Mouse (Mus musculus) C2C12 (cell line): ENCODE measurements around the gene Nlrp6. TPM values are rescaled to one million over a fixed set of nuclear protein-coding genes. Genes with fewer than 3 reads are reported as not detected.
"Not testable (repeated sequence)": the region's sequence is repeated elsewhere in the genome, so short reads cannot be mapped to it uniquely, and the experiment has no call there.

Experiments
- H3K27me3 ChIP-seq: one replicate; pipeline ENCODE4 v1.6.1; 2011; ENCODE audit not compliant: control insufficient read depth, insufficient read depth, insufficient read length
- H3K36me3 ChIP-seq: one replicate; pipeline ENCODE4 v1.6.1; 2011; ENCODE audit not compliant: control insufficient read depth, insufficient read depth
- H3K4me3 ChIP-seq: one replicate; pipeline ENCODE4 v1.5.1; 2011; ENCODE audit warnings: mild to moderate bottlenecking, control low read depth; ENCODE audit not compliant: poor library complexity, insufficient read depth, severe bottlenecking
- H3K79me2 ChIP-seq: one replicate; pipeline ENCODE4 v1.6.1; 2011; ENCODE audit not compliant: control insufficient read depth, insufficient read depth
- H3K79me3 ChIP-seq: one replicate; pipeline ENCODE4 v1.6.1; 2011; ENCODE audit warnings: low read depth, control low read depth
- H3ac ChIP-seq: one replicate; pipeline ENCODE3; 2011; ENCODE audit warnings: low read depth; ENCODE audit not compliant: control insufficient read depth, insufficient read length
- CEBPB ChIP-seq: IDR thresholded peaks from one replicate; pipeline ENCODE4 v1.6.1; 2011; ENCODE audit warnings: low read depth, mild to moderate bottlenecking, control low read depth, moderate library complexity
- CTCF ChIP-seq: IDR thresholded peaks from one replicate; pipeline ENCODE4 v1.5.1; 2011; ENCODE audit not compliant: control insufficient read depth, insufficient read depth, insufficient read length
- FOSL1 ChIP-seq: IDR thresholded peaks from one replicate; pipeline ENCODE4 v1.8.0; 2011; ENCODE audit warnings: mild to moderate bottlenecking, low read length; ENCODE audit not compliant: poor library complexity, insufficient read depth, severe bottlenecking
- MAX ChIP-seq: IDR thresholded peaks from one replicate; pipeline ENCODE4 v1.6.1; 2011; ENCODE audit warnings: mild to moderate bottlenecking, control low read depth
- MYOD1 ChIP-seq: IDR thresholded peaks from one replicate; pipeline ENCODE4 v1.6.1; 2011; ENCODE audit warnings: low read depth; ENCODE audit not compliant: control insufficient read depth, insufficient read length
- MYOG ChIP-seq: IDR thresholded peaks from one replicate; pipeline ENCODE4 v1.6.1; 2011; ENCODE audit not compliant: control insufficient read depth, insufficient read length; ENCODE audit errors: extremely low read depth
- USF1 ChIP-seq: IDR thresholded peaks from one replicate; pipeline ENCODE4 v1.6.1; 2011; ENCODE audit warnings: low read depth, mild to moderate bottlenecking, control low read depth, moderate library complexity
- polyA plus RNA-seq: library from polyadenylated mRNA; unstranded; fragments of >200 nt; fragmentation: generic; extraction: Trizol; gene quantifications from one replicate; pipeline ENCODE4 v1.2.1, GENCODE M21; 2012; ENCODE audit warnings: missing spikeins

Gene Nlrp6
- polyA plus RNA-seq, 1 experiment, result 0.01 TPM

- TF ChIP-seq MYOD1 (no peak), MYOG (no peak), FOSL1 (no peak), MAX (no peak), USF1 (no peak), CTCF (no peak), CEBPB (no peak)
- H3ac ChIP-seq, result no peak overlapping the region
- peaks cover 11% of the 10 kb centered on the region for H3K79me2 ChIP-seq
- no peaks in the 10 kb centered on the region for H3K27me3 ChIP-seq
- no peak overlapping the region for H3K4me3 ChIP-seq
- no peaks in the 10 kb centered on the region for H3K36me3 ChIP-seq
- peaks cover 2% of the 10 kb centered on the region for H3K79me3 ChIP-seq
Measured at GRCm38 (mm10) chr7:140971479-140972171, 50.9 kb downstream of the Nlrp6 start.

- TF ChIP-seq MYOD1 (peak; percentile 47), USF1 (no peak)
- H3K79me3 ChIP-seq, result peaks cover 2% of the 10 kb centered on the region
- no peaks in the 10 kb centered on the region for H3K36me3 ChIP-seq
- H3K79me2 ChIP-seq, result peaks cover 11% of the 10 kb centered on the region
- H3K4me3 ChIP-seq, result no peak overlapping the region
- H3K27me3 ChIP-seq, result no peaks in the 10 kb centered on the region
- H3ac ChIP-seq, result peak overlapping the region; percentile 43
Measured at GRCm38 (mm10) chr7:140973396-140974165, 52.9 kb downstream of the Nlrp6 start.

- Histone ChIP-seq H3K79me3 (peaks cover under 1% of the 10 kb centered on the region), H3K4me3 (no peak overlapping the region), H3K36me3 (no peaks in the 10 kb centered on the region), H3K79me2 (no peaks in the 10 kb centered on the region), H3K27me3 (no peaks in the 10 kb centered on the region), H3ac (no peak overlapping the region)
- TF ChIP-seq MAX, result no peak
- no peak for TF ChIP-seq CEBPB
- TF ChIP-seq MYOD1, result no peak
- TF ChIP-seq USF1, result no peak
- no peak for TF ChIP-seq MYOG
- TF ChIP-seq CTCF, result no peak
- no peak for TF ChIP-seq FOSL1
Measured at GRCm38 (mm10) chr7:140974940-140975339, 54.2 kb downstream of the Nlrp6 start.

- TF ChIP-seq CEBPB (peak; percentile 60), CTCF (no peak), FOSL1 (no peak)
- no peaks in the 10 kb centered on the region for H3K36me3 ChIP-seq
- H3K79me2 ChIP-seq, result no peaks in the 10 kb centered on the region
- H3ac ChIP-seq, result no peak overlapping the region
- H3K79me3 ChIP-seq, result no peaks in the 10 kb centered on the region
- H3K27me3 ChIP-seq, result no peaks in the 10 kb centered on the region
- H3K4me3 ChIP-seq, result no peak overlapping the region
Measured at GRCm38 (mm10) chr7:140975465-140975864, 54.8 kb downstream of the Nlrp6 start.

- H3ac ChIP-seq, H3K36me3 ChIP-seq, H3K27me3 ChIP-seq, H3K79me2 ChIP-seq, H3K4me3 ChIP-seq, H3K79me3 ChIP-seq: not testable (repeated sequence)
Measured at GRCm38 (mm10) chr7:140976720-140977119, 56.0 kb downstream of the Nlrp6 start.

Other genes with a start within 250 kb of the Nlrp6 start
- not detected for gene Olfr45, start 239.0 kb upstream of the Nlrp6 start, polyA plus RNA-seq
- gene Olfr541, start 223.6 kb upstream of the Nlrp6 start, polyA plus RNA-seq, result not detected
- not detected for gene Cyp2e1, start 157.2 kb upstream of the Nlrp6 start, polyA plus RNA-seq
- not detected for gene Syce1, start 133.1 kb upstream of the Nlrp6 start, polyA plus RNA-seq
- gene Zfp941, start 98.7 kb upstream of the Nlrp6 start, polyA plus RNA-seq, result 0.18 TPM
- gene Urah, start 85.9 kb upstream of the Nlrp6 start, polyA plus RNA-seq, result not detected
- gene Scgb1c1, start 75.4 kb upstream of the Nlrp6 start, polyA plus RNA-seq, result not detected
- gene Odf3, start 73.1 kb upstream of the Nlrp6 start, polyA plus RNA-seq, result 0.02 TPM
- gene Gm45785, start 64.6 kb upstream of the Nlrp6 start, polyA plus RNA-seq, result not detected
- gene Ric8a, start 63.9 kb upstream of the Nlrp6 start, polyA plus RNA-seq, result 59.3 TPM
- gene Bet1l, start 63.3 kb upstream of the Nlrp6 start, polyA plus RNA-seq, result 19.9 TPM
- 211 TPM for gene Psmd13, start 38.9 kb upstream of the Nlrp6 start, polyA plus RNA-seq
- gene Sirt3, start 38.6 kb upstream of the Nlrp6 start, polyA plus RNA-seq, result 17.4 TPM
- gene Cox8b, start 20.5 kb upstream of the Nlrp6 start, polyA plus RNA-seq, result 0.81 TPM
- gene Pgghg, start 20.5 kb downstream of the Nlrp6 start, polyA plus RNA-seq, result 12.2 TPM
- gene Ifitm5, start 29.4 kb downstream of the Nlrp6 start, polyA plus RNA-seq, result 0.44 TPM
- not detected for gene Gm45717, start 35.0 kb downstream of the Nlrp6 start, polyA plus RNA-seq
- gene Ifitm2, start 35.1 kb downstream of the Nlrp6 start, polyA plus RNA-seq, result 609 TPM
- gene Ifitm1, start 46.3 kb downstream of the Nlrp6 start, polyA plus RNA-seq, result 60.7 TPM
- gene Ifitm3, start 89.9 kb downstream of the Nlrp6 start, polyA plus RNA-seq, result 956 TPM
- gene Ifitm6, start 97.0 kb downstream of the Nlrp6 start, polyA plus RNA-seq, result 1.3 TPM
- not detected for gene Gm17387, start 108.2 kb downstream of the Nlrp6 start, polyA plus RNA-seq
- 4.0 TPM for gene B4galnt4, start 140.2 kb downstream of the Nlrp6 start, polyA plus RNA-seq
- 0.88 TPM for gene Pkp3, start 157.3 kb downstream of the Nlrp6 start, polyA plus RNA-seq
- 13.9 TPM for gene Sigirr, start 179.7 kb downstream of the Nlrp6 start, polyA plus RNA-seq
- gene Ano9, start 196.9 kb downstream of the Nlrp6 start, polyA plus RNA-seq, result not detected
- 20.5 TPM for gene Ptdss2, start 201.5 kb downstream of the Nlrp6 start, polyA plus RNA-seq